In genomic region chr19:57944680-57945079, GRCm38 (mm10) we compare ENCODE assay signal across 26 mouse cellular contexts.
A peak's percentile ranks its signal among the peaks of the same experiment; 100 is the strongest.
DNase-seq lines count a peak whose midpoint lies in the region; ATAC-seq and TF ChIP-seq lines count a peak whose summit lies in the region.
"Had no signal": no experiment of that assay in that cellular context is flagged by ENCODE, and none has a peak within 500 bp of the region (broad histone marks: within the 10 kb centered on the region; RNA-seq: fewer than 3 reads in every experiment).

No protein-coding gene starts in this region.

- H3K4me2 ChIP-seq in liver, embryonic 14.5 days (ENCODE audit: low read depth), result no peak overlapping the region
- H3K4me2 ChIP-seq in stomach, embryonic 15.5 days, result no peak overlapping the region
- H3K4me2 ChIP-seq: heart, embryonic 11.5 days; hindbrain, embryonic 12.5 days; limb, embryonic 13.5 days; lung, embryonic 14.5 days; midbrain, embryonic 11.5 days; neural tube, embryonic 12.5 days had no signal

- no peak overlapping the region for H3K9ac ChIP-seq in liver, embryonic 14.5 days (replicated peaks)
- no peak overlapping the region for H3K9ac ChIP-seq in stomach, embryonic 15.5 days
- H3K9ac ChIP-seq: hindbrain, embryonic 12.5 days; limb, embryonic 13.5 days; lung, embryonic 14.5 days; neural tube, embryonic 12.5 days had no signal

- 45% methylated on average over 6 of the region's 6 CpGs for WGBS in liver, embryonic 14.5 days (ENCODE audit: insufficient replicate concordance)
- 74% methylated on average over 6 of the region's 6 CpGs for WGBS in stomach, embryonic 15.5 days

- peak; percentile 35 for DNase-seq in liver
- DNase-seq in liver, embryonic 14.5 days (ENCODE audit: low read depth in 3 of 3, low spot score in 3 of 3), result no peak
- DNase-seq in ovary, postnatal 36 days (ENCODE audit: low spot score), result no peak
- no peak for DNase-seq in adrenal gland, postnatal 14 days
- no peak for DNase-seq in lung, postnatal 25 days (ENCODE audit: low spot score)
- DNase-seq: B cell, adult 2 months; cerebellum, adult 8-10 months; cerebellum, postnatal 25 days; gastrocnemius, postnatal 14 days; heart, postnatal 36 days; kidney, adult 11 months; kidney, postnatal 14 days; lung, embryonic 14.5 days; lung, postnatal 14 days; thymus, postnatal 4 days had no signal

- no peak for TF ChIP-seq EP300 in liver, embryonic 14.5 days (IDR thresholded peaks at IDR 0.05; ENCODE audit: low read depth)

- H3K27me3 ChIP-seq in liver, embryonic 14.5 days (ENCODE audit: control insufficient read depth, insufficient read depth, low read length), result no peaks in the 10 kb centered on the region
- no peaks in the 10 kb centered on the region for H3K27me3 ChIP-seq in stomach, embryonic 15.5 days (replicated peaks)
- H3K27me3 ChIP-seq: hindbrain, embryonic 12.5 days; limb, embryonic 13.5 days; neural tube, embryonic 12.5 days had no signal

- H3K36me3 ChIP-seq in liver, embryonic 14.5 days (replicated peaks; ENCODE audit: control insufficient read depth, insufficient read depth, low read depth), result no peaks in the 10 kb centered on the region
- H3K36me3 ChIP-seq in stomach, embryonic 15.5 days, result no peaks in the 10 kb centered on the region
- H3K36me3 ChIP-seq: hindbrain, embryonic 12.5 days; neural tube, embryonic 12.5 days had no signal

- no peak overlapping the region for H3K4me3 ChIP-seq in liver, embryonic 14.5 days (ENCODE audit: insufficient read depth in 1 of 2, low read depth in 2 of 2, low read length in 2 of 2)
- no peak overlapping the region for H3K4me3 ChIP-seq in stomach, embryonic 15.5 days (replicated peaks)
- H3K4me3 ChIP-seq: hindbrain, embryonic 12.5 days; layer of hippocampus, adult 2 months; limb, embryonic 13.5 days; myocyte; neural tube, embryonic 12.5 days had no signal

- peaks cover 0 to 13% of the 10 kb centered on the region in 2 experiments; a peak in 2 of 4 replicates for H3K4me1 ChIP-seq in liver, embryonic 14.5 days (replicated peaks; ENCODE audit: control insufficient read depth in 2 of 2, insufficient read depth in 2 of 2, low read length in 1 of 2)
- no peaks in the 10 kb centered on the region for H3K4me1 ChIP-seq in stomach, embryonic 15.5 days
- H3K4me1 ChIP-seq: limb, embryonic 13.5 days had no signal

- H3K9me3 ChIP-seq in liver, embryonic 14.5 days (ENCODE audit: control insufficient read depth, low read length), result no peaks in the 10 kb centered on the region
- H3K9me3 ChIP-seq in stomach, embryonic 15.5 days, result no peaks in the 10 kb centered on the region
- H3K9me3 ChIP-seq: hindbrain, embryonic 12.5 days; limb, embryonic 13.5 days; neural tube, embryonic 12.5 days had no signal

- H3K27ac ChIP-seq in liver, embryonic 14.5 days, result no peak overlapping the region
- H3K27ac ChIP-seq in stomach, embryonic 15.5 days, result no peak overlapping the region
- H3K27ac ChIP-seq: hindbrain, embryonic 12.5 days; hindbrain, postnatal 0 days; layer of hippocampus, adult 2 months; limb, embryonic 13.5 days; neural tube, embryonic 12.5 days had no signal

- peak; percentile 62; the same call in 1 of the 2 replicates for ATAC-seq in liver, embryonic 14.5 days (ENCODE audit: insufficient read depth)
- peak; percentile 75 for ATAC-seq in stomach, embryonic 15.5 days (ENCODE audit: insufficient read depth, low FRiP score, low read depth)
- ATAC-seq: forebrain, embryonic 14.5 days; hindbrain, postnatal 0 days; midbrain, embryonic 16.5 days had no signal

- TF ChIP-seq CTCF in liver, embryonic 14.5 days (IDR thresholded peaks at IDR 0.05; ENCODE audit: low read depth), result no peak
